ENCODE assay signal across 7 mouse cellular contexts in the genomic region with DNA sequence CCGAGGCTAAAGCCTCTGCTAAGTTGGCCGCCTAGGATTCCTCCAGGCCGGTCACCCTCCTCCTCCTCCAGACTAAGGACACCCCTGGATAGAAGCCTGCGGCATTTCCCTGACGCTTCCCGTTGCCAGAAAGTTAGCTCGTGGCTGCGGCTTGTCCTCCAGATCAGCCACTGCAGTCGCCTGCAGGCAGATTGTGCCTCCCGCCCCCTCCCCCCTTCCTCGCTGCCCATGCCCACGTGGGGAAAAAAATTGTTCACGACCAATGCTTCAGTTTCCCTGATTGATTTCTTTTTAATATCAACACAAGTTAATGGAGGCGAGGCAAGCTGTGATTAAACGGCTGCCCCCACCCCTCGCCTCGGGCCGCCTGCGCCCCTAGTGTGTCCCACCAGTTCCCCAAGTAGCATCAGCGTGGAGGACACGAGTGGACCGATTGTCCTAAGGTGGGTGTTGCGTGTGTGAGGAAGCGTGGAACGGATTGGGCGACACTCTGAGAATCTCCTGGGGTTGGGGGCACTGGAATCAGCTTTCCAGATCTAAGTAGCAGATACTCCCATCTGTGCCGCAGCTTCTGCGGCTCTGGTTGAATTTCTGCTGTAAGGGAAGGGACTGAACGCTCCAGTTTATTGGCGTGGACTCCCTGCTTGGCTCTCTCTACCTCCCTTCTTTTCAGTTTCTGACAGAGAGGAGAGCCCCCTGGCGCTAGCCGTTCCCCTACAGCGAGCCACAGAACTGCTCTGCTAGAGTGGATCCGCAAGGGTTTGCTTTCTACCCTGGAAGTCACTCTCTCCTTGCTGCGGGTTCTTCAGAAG. TPM values are rescaled to one million over a fixed set of nuclear protein-coding genes. Genes with fewer than 3 reads are reported as not detected.
DNase-seq lines count a peak whose midpoint lies in the region; ATAC-seq lines count a peak whose summit lies in the region.

No protein-coding gene starts in this region.

- under 1% methylated on average over 35 of the region's 35 CpGs for WGBS in heart, embryonic 15.5 days

- peaks cover 38% of the 10 kb centered on the region for H3K4me1 ChIP-seq in heart, embryonic 15.5 days (replicated peaks)

- H3K36me3 ChIP-seq in heart, embryonic 15.5 days, result no peaks in the 10 kb centered on the region

- H3K4me2 ChIP-seq in heart, embryonic 15.5 days, result peak overlapping the region; percentile 99

- peak; percentile 39 for DNase-seq in thymus, postnatal 4 days
- no peak for DNase-seq in thymus, postnatal 0 days (ENCODE audit: low spot score)
- DNase-seq in embryo, embryonic 11 days, result peak; percentile 75
- DNase-seq in left cerebral cortex, postnatal 36 days (ENCODE audit: low spot score in 2 of 2), result peak; percentile 26 to 37
- DNase-seq in mesoderm, embryonic 11.5 days (ENCODE audit: low read depth, low spot score), result peak; percentile 58
- DNase-seq in testis, postnatal 10 days (ENCODE audit: low spot score), result peak; percentile 72

- no peaks in the 10 kb centered on the region for H3K9me3 ChIP-seq in heart, embryonic 15.5 days (replicated peaks)

- intact Hi-C loops in left cerebral cortex, postnatal 36 days (cut with DNase I), result loop anchor here (5.0 to 10.0 kb wide), 3 partner anchors 220 to 1525 kb away; no protein-coding TSS in a partner anchor

- H3K27ac ChIP-seq in heart, embryonic 15.5 days, result peak overlapping the region; percentile 50; the same call in 1 of the 2 replicates

- peaks cover 14% of the 10 kb centered on the region for H3K27me3 ChIP-seq in heart, embryonic 15.5 days

- H3K9ac ChIP-seq in heart, embryonic 15.5 days, result peak overlapping the region; percentile 70

- H3K4me3 ChIP-seq in heart, embryonic 15.5 days, result peak overlapping the region; percentile 70

- 0 out of 2 replicates have a peak, but pooled peaks have one; percentile 18 for ATAC-seq in heart, embryonic 15.5 days (replicated peaks; ENCODE audit: insufficient number of reproducible peaks, insufficient read depth, low FRiP score, low read depth)

RNA-seq across cellular contexts. Expression of a gene that starts 4.2 kb away (rescaled TPM):
- 1.6 and 1.7 TPM in 2 replicates for polyA plus RNA-seq in thymus, postnatal 0 days (2015; fragmentation: Nextera tagmentation; extraction: Ambion mirVana)
- polyA plus RNA-seq in heart, embryonic 15.5 days (2015; fragmentation: Nextera tagmentation; extraction: Ambion mirVana), result 7.5 and 8.7 TPM in 2 replicates
- 10 to 100 TPM; 19.0 to 39.3 TPM for total RNA-seq in left cerebral cortex, postnatal 36 days (2021)
